Mouse (Mus musculus) G1E (cell line): ENCODE measurements around the gene Gm19426.

Source experiments
- CTCF ChIP-seq: IDR thresholded peaks from 2 replicates; pipeline ENCODE4 v1.5.1; 2012; ENCODE audit warnings: low read depth, low read length, inconsistent platforms, mixed read lengths
- POLR2AphosphoS5 ChIP-seq: IDR thresholded peaks from 2 replicates; pipeline ENCODE4 v1.6.1; 2012; ENCODE audit warnings: low read depth, low read length, inconsistent platforms; ENCODE audit not compliant: insufficient replicate concordance

- TF ChIP-seq CTCF, result no peak
- no peak for TF ChIP-seq POLR2AphosphoS5
Observed at GRCm38 (mm10) chr2:84760777-84761176, 17.3 kb upstream of the Gm19426 start.
